Mouse (Mus musculus) erythroblast, embryonic 14.5 days (primary cell): ENCODE measurements around the gene 4930415O20Rik.

Source experiments
- GATA1 ChIP-seq: IDR thresholded peaks from 2 replicates; pipeline ENCODE4 v1.6.1; 2012; ENCODE audit warnings: low read length, inconsistent platforms, mixed read lengths
- TAL1 ChIP-seq: IDR thresholded peaks from 3 replicates; pipeline ENCODE4 v1.6.1; 2012; ENCODE audit warnings: low read length, inconsistent platforms, mixed read lengths

GRCm38 (mm10) chr15:98567278-98568134, 3.3 kb upstream of the 4930415O20Rik start:
- no peak for TF ChIP-seq TAL1
- TF ChIP-seq GATA1 = no peak
